Mouse (Mus musculus) left cerebral cortex, postnatal 25 days (tissue): ENCODE data around the gene Gje1. TPM values are rescaled to one million over a fixed set of nuclear protein-coding genes. Genes with fewer than 3 reads are reported as not detected.

ENCODE experiments used
- DNase-seq, 2 experiments: peaks; one replicate each; pipeline ENCODE4 v3.0.0; 2022; ENCODE audit warnings: low spot score in 2 of 2, mixed read lengths in 1 of 2
- intact Hi-C: fragments of 180-260 bp; cut with DNase I; formaldehyde crosslinking; loops from one replicate; pipeline ENCODE4 v1.15.1; 2025
- total RNA-seq, 2 experiments: library from RNA; stranded (reverse); gene quantifications; 2 replicates each; pipeline ENCODE4 v1.2.3; 2021

Gene Gje1
- not detected for total RNA-seq

DNA sequence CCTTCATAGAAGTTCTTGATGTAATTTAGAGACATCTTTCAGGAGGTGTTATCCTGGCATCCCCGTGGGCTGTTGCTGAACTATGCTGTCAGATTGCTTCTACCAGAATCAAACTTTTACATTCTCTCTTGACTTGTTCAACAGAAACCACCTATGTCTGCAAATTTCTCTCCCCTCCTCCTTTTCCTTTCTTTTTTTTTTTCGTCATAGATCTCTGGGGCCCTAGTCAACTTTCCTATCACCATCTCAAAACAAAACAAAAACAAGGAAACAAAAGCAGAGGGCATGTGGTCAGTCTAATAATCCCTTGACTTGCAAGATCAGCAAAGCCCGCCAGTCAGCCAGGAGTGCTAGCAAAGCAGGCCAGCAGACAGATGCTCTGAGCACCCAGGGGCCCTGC is at the start of gene Gje1:
Gene Gje1 (minus strand): TSS at position 101 of the 400 bp plus-strand sequence.
- intact Hi-C loops: no loop called here
- no peak for DNase-seq

DNA sequence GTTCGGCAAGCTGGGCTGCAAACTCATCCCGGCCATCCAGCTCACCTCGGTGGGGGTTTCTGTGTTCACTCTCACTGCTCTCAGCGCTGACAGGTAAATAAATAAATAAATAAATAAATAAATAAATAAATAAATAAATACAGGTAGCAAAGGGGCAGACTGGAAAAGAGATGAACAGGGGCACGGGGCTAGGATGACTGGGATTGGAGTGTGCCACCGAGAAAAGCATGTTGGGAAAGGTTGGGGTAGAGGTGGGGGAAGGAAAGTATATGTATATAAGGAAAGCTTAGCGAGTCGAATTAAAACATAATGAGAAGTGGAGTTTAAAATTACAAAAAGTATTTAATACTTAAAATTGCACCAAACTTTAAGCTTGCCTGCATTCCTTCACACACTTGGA is 42.6 kb upstream of the Gje1 start:
- intact Hi-C loops: no loop called here
- no peak for DNase-seq

DNA sequence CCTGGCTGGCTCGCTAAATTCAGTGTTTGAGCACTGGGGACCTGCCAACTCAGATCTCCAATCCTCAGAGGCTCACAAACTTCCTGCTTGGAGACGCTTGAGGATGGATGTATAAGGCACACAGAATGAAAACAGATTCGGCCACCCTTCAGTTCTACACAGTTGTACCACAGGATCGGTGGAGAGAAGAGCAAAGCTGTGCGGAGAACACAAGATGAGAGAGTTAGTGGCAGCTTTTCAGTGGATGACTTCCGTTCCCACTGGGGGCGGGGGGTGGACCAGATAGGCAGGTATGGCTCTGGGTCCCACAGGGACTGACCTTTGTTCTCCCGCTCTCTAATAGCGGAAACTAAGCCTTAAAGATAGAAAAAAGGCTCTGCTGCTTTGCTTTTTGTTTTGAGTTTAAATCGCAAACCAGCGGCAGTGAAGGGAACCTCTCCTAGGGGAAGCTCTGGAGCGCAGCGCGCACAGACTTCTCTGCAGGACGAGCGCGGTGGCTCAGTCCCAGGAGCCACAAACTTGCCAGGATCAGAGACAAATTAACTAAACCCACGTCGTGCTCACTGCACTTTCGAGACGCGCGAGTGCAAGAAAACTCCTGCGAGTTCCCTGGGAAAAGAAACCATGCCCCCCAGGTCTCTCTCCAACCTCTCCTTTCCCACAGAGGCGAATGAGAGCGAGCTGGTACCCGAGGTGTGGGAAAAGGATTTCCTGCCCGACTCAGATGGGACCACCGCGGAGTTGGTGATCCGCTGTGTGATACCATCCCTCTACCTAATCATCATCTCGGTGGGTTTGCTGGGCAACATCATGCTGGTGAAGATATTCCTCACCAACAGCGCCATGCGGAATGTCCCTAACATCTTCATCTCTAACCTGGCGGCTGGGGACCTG is 41.9 kb upstream of the Gje1 start:
- intact Hi-C loops: no loop called here
- peak; percentile 12 to 15 for DNase-seq

DNA sequence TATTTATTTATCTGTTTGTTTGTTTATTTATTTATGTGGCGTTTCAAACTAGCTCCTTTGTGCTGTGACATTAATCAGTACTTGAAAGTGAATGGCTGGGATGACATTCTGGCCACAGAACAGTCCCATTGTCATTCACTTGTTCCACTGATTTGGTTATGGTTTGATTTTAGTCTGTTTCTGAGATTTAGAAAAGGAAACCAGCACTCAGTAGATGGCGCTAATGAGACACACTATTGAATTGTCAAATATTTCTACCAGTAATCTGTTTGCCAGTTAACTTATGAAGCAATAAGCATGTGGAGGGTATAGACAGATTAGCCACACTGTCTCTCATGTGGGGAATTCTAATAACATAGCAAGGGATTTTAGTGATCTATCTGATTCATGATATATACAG is 16.3 kb upstream of the Gje1 start:
- intact Hi-C loops: loop anchor here (2.0 kb wide), 1 partner anchor 439 kb away; no protein-coding TSS in a partner anchor
- peak; percentile 59 to 69 for DNase-seq

DNA sequence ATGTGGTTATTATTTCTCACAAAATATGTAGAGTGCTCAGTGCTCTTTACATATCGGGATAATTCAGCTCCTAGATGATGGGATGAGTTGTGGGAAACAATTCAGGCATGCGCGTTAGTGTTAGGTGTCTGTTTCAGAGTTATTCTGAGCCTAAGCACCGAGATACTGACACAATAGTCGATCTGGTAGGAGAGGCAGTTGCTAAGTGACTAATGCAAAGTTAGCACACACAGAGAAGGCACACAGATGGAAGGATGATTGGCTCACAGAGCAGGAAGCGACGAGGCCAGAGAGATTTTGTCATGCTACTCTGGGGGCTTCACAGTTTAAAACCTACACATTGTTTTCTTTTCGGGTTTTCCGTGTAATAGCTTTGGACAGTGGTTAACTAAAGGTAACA is 7.7 kb upstream of the Gje1 start:
- peak; percentile 26 to 75 for DNase-seq
- intact Hi-C loops: no loop called here

DNA sequence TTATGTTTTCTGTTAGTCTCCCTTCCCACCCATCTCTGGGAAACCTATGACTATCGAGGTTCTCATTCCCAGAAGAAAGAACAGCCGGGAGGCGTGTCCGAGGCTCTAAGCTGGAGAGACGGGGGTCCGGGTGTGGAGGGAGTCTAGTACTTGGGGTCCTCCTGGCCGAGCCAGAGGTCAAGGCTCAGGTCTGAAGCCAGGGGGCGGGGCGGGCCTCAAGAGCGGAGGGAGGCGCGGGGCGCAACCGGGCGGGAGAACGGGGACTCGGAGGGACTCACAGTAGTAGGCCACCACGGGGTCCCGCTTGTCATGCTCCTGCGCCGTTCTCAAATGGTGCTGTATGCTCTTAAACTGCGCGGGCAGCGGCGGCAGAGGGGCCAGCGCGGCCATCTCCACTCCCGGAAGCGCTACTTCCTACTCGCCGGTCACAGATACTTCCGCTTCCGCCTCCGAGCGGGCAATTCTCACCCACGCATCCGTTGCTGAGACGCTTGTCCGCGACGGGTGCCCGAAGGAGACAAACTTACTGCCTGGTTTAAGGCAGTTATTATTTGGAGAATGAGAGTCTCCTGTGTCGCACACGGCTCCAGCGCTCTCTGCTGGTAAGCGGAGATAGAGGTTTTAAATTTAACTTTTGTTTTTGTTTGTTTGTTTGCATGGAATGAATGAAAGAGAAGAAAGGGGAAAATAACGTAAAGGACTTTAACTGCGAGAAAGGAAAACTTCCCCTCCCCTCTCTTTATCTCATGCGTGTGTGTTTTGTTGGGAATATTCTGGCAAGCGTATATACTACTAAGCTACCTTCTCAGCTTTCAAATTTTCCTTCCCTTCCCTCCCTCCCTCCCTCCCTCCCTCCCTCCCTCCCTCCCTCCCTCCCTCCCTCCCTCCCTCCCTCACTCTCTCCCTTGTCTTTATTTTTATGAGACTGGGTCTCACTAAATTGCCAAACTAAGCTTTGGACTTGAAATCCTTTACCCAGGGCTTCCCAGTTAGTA is 12.6 kb downstream of the Gje1 start, which contains the start of the genes Vta1 and Nmbr:
Gene Vta1 (minus strand): TSS at position 489 of the 995 bp plus-strand sequence.
Gene Nmbr (plus strand): TSS at position 520 of the 995 bp plus-strand sequence.
- DNase-seq: peak; percentile 99 to 100
- intact Hi-C loops: loop anchor here (1.0 to 10.0 kb wide), 3 partner anchors 253 to 1691 kb away; no protein-coding TSS in a partner anchor

DNA sequence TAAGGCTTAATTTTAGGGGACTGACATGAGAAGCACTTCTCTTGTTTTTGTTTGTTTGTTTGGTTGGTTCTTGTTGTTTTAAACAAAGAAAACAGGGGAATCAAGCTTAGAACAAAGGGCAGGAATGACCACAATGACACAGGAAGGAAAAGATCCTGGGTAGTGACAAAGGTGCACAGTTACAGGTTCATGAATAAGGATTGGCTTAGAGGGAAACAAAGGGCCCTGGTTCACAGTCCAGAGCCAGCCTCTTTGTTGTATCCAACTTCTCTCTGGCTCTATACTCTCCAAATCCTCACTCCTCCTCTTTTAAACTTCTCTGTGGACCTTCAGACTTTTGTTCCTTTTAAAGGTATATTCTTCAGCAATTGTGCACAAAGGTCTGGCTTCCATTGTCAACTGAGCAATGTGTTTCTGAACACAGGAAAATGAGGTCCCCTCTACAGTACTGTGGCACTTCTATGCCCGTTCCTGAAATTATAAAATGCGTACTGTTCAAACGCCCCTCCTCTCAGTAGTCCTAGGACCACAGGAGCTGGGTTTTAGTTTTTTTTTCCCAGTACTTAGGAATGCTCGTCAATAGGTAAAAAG is 14.1 kb downstream of the Gje1 start:
- no peak for DNase-seq
- intact Hi-C loops: loop anchor here (2.0 to 10.0 kb wide), 2 partner anchors 299 to 1689 kb away; no protein-coding TSS in a partner anchor

DNA sequence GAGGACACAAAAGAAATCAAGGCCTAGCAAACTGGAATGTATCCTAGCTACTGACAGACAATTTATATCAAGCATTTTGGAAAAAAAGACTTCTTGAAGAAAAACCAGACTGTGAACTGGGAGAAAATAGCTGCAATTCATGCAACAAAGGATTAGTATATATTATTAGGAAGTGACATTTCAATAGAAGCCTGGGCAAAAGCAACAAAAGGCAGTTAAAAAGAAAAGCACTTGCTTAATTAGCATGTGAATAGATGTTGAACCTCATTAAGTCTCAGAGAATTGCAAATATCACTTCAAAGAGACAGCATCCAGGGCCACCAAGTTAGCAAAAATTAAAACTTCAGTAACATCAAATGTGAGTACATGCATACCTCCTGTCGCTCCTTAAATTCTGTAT is 14.8 kb downstream of the Gje1 start:
- no peak for DNase-seq
- intact Hi-C loops: loop anchor here (10.0 kb wide), 1 partner anchor 1688 kb away; no protein-coding TSS in a partner anchor

DNA sequence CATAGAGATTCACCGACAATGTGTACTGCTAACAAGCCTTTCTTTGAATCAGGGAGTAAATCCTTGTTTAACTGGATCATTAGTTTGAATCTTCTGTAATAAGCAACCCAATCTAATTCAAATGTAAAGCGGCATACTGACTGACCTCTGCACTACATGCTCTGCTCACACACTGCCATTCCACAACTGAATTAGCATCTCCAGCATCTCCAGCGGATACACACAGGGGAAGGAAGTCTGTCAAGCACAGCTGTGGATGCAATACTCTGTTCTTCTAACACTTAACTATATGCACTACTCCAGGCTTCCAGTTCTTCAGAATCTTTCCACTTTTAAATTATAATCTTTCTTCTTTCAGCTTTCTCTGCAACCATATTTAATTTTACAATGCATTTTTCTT is 27.7 kb downstream of the Gje1 start:
- intact Hi-C loops: no loop called here
- no peak for DNase-seq

DNA sequence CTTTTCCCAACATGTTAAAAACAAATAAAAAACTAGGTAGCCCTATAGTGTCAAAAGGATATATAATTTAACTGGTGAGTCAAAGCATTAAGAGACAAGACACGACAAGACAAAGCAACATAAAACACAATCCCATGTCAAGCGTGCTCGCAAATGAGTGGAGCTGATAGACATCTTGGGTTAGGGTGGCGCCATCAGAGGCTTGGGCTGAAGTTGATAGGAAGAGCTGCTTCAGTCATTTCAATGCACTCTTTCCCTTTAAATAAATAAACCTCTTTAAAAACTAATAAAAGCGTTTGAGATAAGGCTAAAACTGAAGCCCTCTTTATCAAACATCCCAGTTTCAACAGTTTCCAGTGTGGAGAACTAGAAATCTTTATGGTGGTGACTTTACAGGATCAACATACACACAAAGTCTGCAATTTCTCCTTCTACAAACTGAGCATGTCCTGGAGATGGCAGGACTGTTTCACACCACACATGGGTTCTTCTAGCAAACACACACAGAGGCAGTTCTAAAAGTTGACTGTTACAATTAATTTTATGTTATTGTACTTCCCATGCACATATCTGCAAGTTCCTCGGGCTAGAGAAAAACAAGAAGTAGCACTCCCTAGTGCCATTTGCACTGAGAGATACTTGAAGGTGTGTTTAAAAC is 29.1 kb downstream of the Gje1 start:
- intact Hi-C loops: no loop called here
- no peak for DNase-seq

DNA sequence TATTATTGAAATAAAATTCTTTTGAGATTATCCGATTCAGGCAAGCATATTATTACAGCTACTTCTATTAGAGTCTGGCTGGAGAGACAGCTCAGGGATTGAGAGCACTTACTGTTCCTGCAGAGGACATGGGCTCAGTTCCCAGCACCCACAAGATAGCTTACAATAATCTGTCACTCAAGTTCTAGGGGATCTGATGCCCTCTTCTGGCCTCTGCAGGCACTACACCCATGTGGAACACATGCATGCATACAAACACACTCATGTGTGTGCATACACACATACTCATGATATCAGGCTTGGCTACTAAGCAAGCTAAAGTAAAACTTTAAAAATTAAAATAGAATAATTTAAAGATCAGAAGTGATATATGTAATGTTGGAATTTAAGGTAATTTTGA is 32.4 kb downstream of the Gje1 start:
- intact Hi-C loops: no loop called here
- DNase-seq: no peak

DNA sequence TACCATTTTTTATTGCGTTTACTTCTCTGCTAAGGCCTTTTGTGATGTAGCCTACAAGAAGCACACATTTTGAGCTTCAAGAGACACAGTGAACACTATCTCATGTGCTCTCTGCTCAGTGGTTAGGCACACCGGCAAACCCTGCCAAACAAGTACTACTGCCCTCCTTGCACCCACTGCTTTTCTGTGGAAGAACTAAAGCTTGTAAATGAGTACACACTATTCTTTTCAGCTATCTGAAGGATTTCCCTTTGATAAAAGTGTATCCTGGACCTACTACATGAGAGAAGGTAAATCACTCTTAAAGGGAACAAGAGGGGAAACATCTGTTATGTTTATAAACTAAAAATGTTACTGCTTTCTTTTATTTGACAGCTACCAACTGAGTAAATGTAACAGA is 51.9 kb downstream of the Gje1 start:
- DNase-seq: no peak

More for the DNA sequence above, 51.9 kb downstream of the Gje1 start:
- intact Hi-C loops: no loop called here

Other genes with a start within 250 kb of the Gje1 start
- gene Adgrg6, start 172.6 kb downstream of the Gje1 start, total RNA-seq: 1 to 10 TPM; 2.4 to 3.5 TPM
- 10 to 100 TPM; 67.5 to 73.4 TPM for gene Vta1, start 12.7 kb downstream of the Gje1 start, total RNA-seq
- gene Nmbr, start 12.6 kb downstream of the Gje1 start, total RNA-seq: 1 to 10 TPM; 4.7 to 6.9 TPM